Mouse (Mus musculus): ENCODE measurements around the gene Coch. TPM values are rescaled to one million over a fixed set of nuclear protein-coding genes. Genes with fewer than 3 reads are reported as not detected.

The Coch gene
- polyA plus RNA-seq (2012; rRNA removed): 0.02 TPM in 2 replicates

DNA sequence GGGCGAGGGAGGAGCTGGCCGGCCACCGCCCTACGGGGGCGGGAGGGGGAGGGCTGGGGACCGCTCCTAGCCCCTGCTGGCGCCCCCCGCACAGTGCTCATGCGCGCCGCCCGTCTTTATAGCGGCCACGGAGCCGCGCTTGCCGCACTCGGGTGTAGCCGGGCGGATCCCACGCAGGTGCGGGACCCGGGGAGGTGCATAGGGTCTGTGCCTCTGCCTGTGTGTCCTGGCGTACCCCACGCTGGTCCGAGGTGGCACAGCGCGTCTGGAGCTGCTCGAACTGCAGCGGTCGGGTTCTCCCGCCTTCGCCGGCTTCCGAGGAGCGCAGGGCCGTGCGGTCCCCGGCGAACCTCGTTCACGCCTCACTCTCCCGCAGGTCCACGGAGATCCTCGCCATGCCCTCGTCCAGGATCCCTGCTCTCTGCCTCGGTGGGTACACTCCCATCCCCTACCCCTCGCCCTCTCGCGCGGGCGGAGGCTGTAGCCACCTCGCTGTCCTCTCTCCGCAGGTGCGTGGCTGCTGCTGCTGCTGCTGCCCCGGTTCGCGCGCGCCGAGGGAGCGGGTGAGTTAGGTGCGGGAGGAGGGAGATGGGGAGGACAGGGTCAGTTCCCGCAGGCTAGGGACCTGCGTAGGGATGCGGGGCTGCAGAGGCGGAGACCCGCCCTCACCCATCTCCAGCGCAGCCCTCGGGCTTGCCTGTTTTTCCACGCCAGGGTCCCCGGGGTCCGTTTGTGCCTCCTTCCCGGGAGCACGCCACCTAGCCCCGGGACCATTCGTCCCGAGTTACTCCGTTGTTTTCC is at the start of gene Coch:
Coch (plus strand) TSS at position 113 of the 801 bp plus-strand sequence.

Other genes starting within 250 kb of the Coch start
- 4.9 and 5.3 TPM in 2 replicates for gene G2e3, start 245.3 kb upstream of the Coch start, polyA plus RNA-seq (2012; rRNA removed)
- 20.4 and 20.8 TPM in 2 replicates for gene Scfd1, start 215.8 kb upstream of the Coch start, polyA plus RNA-seq (2012; rRNA removed)
- 5.5 and 6.3 TPM in 2 replicates for gene Ap4s1, start 97.7 kb downstream of the Coch start, polyA plus RNA-seq (2012; rRNA removed)
- 14.0 TPM in 2 replicates for gene Strn3, start 98.6 kb downstream of the Coch start, polyA plus RNA-seq (2012; rRNA removed)
- 18.3 and 20.4 TPM in 2 replicates for gene Hectd1, start 236.2 kb downstream of the Coch start, polyA plus RNA-seq (2012; rRNA removed)